Mouse (Mus musculus) G1E (cell line): ENCODE results near the gene AC124108.1.

Experiments
- CTCF ChIP-seq: IDR thresholded peaks from 2 replicates; pipeline ENCODE4 v1.5.1; 2012; ENCODE audit warnings: low read depth, low read length, inconsistent platforms, mixed read lengths
- POLR2AphosphoS5 ChIP-seq: IDR thresholded peaks from 2 replicates; pipeline ENCODE4 v1.6.1; 2012; ENCODE audit warnings: low read depth, low read length, inconsistent platforms; ENCODE audit not compliant: insufficient replicate concordance

DNA sequence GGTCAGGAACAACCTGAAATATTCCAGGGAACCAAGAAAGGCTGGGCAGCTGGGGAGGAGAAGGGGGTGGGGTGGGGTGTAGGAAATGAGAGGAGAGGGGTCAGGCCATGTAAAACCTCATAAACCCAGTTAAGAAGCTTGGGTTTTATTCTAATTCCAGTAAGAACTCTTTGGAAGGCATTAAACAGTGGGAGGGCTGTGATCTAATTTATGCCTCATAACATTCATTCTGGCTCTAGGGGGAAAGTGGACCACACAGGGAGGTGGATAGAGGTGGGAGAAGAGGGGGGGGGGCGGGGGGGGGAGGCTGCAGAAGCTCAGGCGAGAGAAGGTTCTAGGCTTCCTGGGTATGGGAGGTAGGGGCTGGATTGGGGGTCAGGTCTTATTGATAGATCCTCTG, 19.6 kb upstream of the AC124108.1 start:
- no peak for TF ChIP-seq CTCF
- no peak for TF ChIP-seq POLR2AphosphoS5
